Mouse (Mus musculus) intestine, embryonic 14.5 days (tissue): ENCODE data around the gene Nup188. TPM values are rescaled to one million over a fixed set of nuclear protein-coding genes. Genes with fewer than 3 reads are reported as not detected.

Experiments
- ATAC-seq: fragments of 200-750 bp; cut with Nextera tagmentation; replicated peaks from 2 replicates; pipeline ENCODE4 v1.8.0; 2017; ENCODE audit warnings: low read depth, moderate number of reproducible peaks, moderate TSS enrichment, moderate library complexity; ENCODE audit not compliant: low FRiP score, low TSS enrichment
- DNase-seq: peaks from one replicate; pipeline ENCODE4 v3.0.0-alpha.2; 2018; ENCODE audit warnings: low spot score
- H3K27ac ChIP-seq: fragments of 300-500 bp; sonication (generic); 2 replicates; pipeline ENCODE4 v1.5.1; 2014; ENCODE audit warnings: low read depth, mild to moderate bottlenecking, control low read depth
- H3K27me3 ChIP-seq: fragments of 300-500 bp; sonication (generic); replicated peaks from 2 replicates; pipeline ENCODE4 v1.6.1; 2014; ENCODE audit warnings: low read length, control low read depth; ENCODE audit not compliant: control insufficient read depth, insufficient read depth
- H3K36me3 ChIP-seq: fragments of 300-500 bp; sonication (generic); 2 replicates; pipeline ENCODE4 v1.6.1; 2014; ENCODE audit warnings: low read length, control low read depth; ENCODE audit not compliant: control insufficient read depth, insufficient read depth
- H3K4me1 ChIP-seq: fragments of 300-500 bp; sonication (generic); replicated peaks from 2 replicates; pipeline ENCODE4 v1.6.1; 2014; ENCODE audit warnings: low read length, control low read depth, mixed read lengths; ENCODE audit not compliant: control insufficient read depth, insufficient read depth
- H3K4me2 ChIP-seq: fragments of 300-500 bp; sonication (generic); 2 replicates; pipeline ENCODE4 v1.6.1; 2014; ENCODE audit warnings: low read length
- H3K4me3 ChIP-seq: fragments of 300-500 bp; sonication (generic); 2 replicates; pipeline ENCODE4 v1.5.1; 2014; ENCODE audit warnings: low read depth, low read length, control low read depth, mixed read lengths
- H3K9ac ChIP-seq: fragments of 300-500 bp; sonication (generic); 2 replicates; pipeline ENCODE4 v1.6.1; 2014; ENCODE audit warnings: mild to moderate bottlenecking, low read length
- H3K9me3 ChIP-seq: fragments of 300-500 bp; sonication (generic); 2 replicates; pipeline ENCODE4 v1.6.1; 2016; ENCODE audit warnings: low read length, control low read depth; ENCODE audit not compliant: control insufficient read depth
- WGBS: fragments of 180-500 bp; shearing (Covaris S2); extraction: QIAGEN DNeasy Blood & Tissue Kit; methylation state at CpG from one replicate; pipeline ENCODE4 v1.1.7; 2014; 5-methylcytosine and 5-hydroxymethylcytosine counted together
- polyA plus RNA-seq: library from polyadenylated mRNA; unstranded; fragments of >200 nt; fragmentation: Nextera tagmentation; extraction: Ambion mirVana; gene quantifications from 2 replicates; pipeline ENCODE4 v1.2.1, GENCODE M21; 2014

The Nup188 gene
- polyA plus RNA-seq, 1 experiment from 2014 or later = 45.2 TPM

DNA sequence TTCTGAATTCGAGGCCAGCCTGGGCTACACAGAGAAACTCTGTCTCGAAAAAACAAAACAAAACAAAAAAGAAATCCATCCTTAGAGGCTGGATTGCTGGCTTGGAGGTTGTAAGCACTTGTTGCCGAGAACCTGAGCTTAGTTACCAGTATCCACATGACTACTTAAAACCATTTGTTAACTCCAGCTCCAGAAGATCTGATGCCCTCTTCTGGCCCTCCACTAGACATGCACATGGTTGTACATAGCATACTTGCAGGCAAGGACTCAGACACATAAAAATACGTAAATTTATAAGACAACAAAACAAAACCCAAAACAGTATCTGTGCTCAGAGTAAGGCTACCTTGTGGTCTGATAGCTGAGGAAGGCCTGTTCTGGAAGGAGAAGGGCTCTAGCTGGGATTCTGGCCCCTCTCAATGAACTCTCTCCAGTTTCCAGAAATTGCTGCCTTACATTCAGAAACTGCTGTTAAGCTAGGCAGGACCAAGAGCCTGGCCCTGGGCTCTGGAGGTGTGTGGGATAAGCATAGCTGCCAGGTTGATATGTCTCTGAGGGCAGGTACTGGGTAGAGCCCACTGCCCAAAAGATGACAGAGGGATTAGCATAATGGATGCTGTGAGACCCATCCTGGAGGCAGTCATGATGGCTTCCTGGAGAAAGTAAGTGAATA lies 25.0 kb upstream of the Nup188 start:
- no peaks in the 10 kb centered on the region for H3K27me3 ChIP-seq
- H3K9me3 ChIP-seq = no peaks in the 10 kb centered on the region
- H3K27ac ChIP-seq = no peak overlapping the region
- H3K4me3 ChIP-seq = no peak overlapping the region
- DNase-seq (no peak), ATAC-seq (no peak)
- peaks cover 17% of the 10 kb centered on the region for H3K4me1 ChIP-seq
- H3K9ac ChIP-seq = no peak overlapping the region
- H3K36me3 ChIP-seq = peaks cover 83% of the 10 kb centered on the region
- no peak overlapping the region for H3K4me2 ChIP-seq
- 88% methylated on average over 4 of the region's 4 CpGs for WGBS

DNA sequence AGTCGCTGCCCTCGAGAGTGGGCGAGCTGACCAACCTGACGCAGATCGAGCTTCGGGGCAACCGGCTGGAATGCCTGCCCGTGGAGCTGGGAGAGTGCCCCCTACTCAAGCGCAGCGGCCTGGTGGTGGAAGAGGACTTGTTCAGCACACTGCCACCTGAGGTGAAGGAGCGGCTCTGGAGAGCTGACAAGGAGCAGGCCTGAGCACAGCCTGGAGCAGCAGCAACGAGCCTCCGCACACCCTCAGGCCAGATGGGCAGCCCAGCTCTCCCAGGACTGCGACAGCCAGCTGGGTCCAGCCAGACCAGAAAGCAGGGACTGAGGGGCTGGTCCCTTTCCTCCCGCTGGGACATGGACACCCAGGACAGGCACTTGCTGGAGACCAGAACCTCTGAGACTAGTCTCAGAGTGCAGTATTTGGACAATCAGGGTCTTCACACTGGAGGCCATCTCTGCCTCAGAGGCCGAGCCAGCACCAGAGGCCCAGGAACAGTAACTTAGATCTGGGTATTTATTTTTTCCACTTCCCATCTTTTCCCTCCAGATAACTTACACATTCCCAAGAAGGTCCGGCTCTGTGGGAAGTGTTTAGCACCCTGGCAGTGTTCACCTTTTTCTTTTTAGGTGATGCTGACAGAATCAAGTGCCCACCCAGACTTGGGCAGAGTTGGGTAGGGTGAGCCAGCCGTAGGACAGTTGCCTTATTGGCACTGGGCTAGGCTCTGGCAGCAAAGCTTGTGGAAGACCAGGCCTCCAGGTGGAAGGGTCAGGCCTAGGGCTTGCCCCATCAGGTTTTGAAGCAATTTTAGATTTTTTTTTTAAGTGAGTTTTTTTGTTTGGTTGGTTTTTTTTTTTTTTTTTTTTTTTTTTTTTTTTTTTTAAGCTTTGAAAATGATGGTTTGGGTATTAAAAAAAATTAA lies 24.0 kb upstream of the Nup188 start:
- Histone ChIP-seq H3K36me3 (peaks cover 73% of the 10 kb centered on the region), H3K4me2 (no peak overlapping the region), H3K4me3 (no peak overlapping the region), H3K4me1 (peaks cover 27% of the 10 kb centered on the region), H3K9ac (no peak overlapping the region), H3K9me3 (no peaks in the 10 kb centered on the region), H3K27me3 (no peaks in the 10 kb centered on the region), H3K27ac (no peak overlapping the region)
- no peak for ATAC-seq
- WGBS = 88% methylated on average over 18 of the region's 18 CpGs
- no peak for DNase-seq

DNA sequence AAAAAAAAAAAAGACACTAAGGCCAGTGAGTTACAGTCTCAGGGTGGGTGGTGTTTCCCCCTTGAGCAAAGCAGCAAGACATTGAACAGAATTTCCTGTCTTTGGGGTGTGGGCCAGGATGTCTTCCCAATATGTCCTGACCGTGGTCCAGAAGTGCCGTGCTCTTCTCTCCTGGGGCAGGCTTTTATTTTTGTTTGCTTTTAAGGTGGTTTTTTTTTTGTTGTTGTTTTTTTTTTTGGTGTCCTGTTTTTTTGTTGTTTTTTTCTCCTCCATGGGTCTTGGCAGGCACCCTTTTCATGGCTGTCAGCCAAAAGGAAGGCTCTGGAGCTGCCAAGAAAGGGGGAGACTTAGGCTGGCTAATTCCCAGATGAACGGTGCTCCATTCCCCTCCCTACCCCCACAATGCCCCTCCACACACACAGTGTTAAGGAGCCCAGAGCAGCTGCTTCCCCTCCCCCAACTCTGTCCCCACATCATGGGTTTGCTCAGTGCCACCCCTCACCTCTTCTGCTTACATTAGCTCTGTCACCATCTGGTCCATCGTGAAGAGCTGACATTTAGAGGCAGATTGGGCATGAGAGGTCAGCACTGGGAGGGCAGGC lies 23.3 kb upstream of the Nup188 start:
- no peak overlapping the region for H3K4me2 ChIP-seq
- 63% methylated on average over 4 of the region's 4 CpGs for WGBS

GRCm38 (mm10) chr2:30263811-30264210 lies 22.4 kb upstream of the Nup188 start:
- Histone ChIP-seq H3K36me3 (peaks cover 57% of the 10 kb centered on the region), H3K27ac (no peak overlapping the region), H3K9ac (no peak overlapping the region), H3K9me3 (no peaks in the 10 kb centered on the region), H3K4me1 (peaks cover 29% of the 10 kb centered on the region), H3K4me2 (no peak overlapping the region), H3K27me3 (no peaks in the 10 kb centered on the region), H3K4me3 (no peak overlapping the region)
- WGBS = 84% methylated on average over 6 of the region's 6 CpGs
- DNase-seq = no peak
- ATAC-seq = no peak

More for the DNA sequence above, 23.3 kb upstream of the Nup188 start:
- Histone ChIP-seq H3K9ac (no peak overlapping the region), H3K27me3 (no peaks in the 10 kb centered on the region), H3K4me1 (peaks cover 29% of the 10 kb centered on the region), H3K4me3 (no peak overlapping the region), H3K36me3 (peaks cover 65% of the 10 kb centered on the region), H3K9me3 (no peaks in the 10 kb centered on the region), H3K27ac (no peak overlapping the region)
- DNase-seq (no peak), ATAC-seq (no peak)

- Histone ChIP-seq H3K4me3 (no peak overlapping the region), H3K9ac (no peak overlapping the region), H3K4me1 (peaks cover 29% of the 10 kb centered on the region), H3K4me2 (no peak overlapping the region), H3K27ac (peak overlapping the region; percentile 79), H3K27me3 (no peaks in the 10 kb centered on the region), H3K36me3 (peaks cover 46% of the 10 kb centered on the region), H3K9me3 (no peaks in the 10 kb centered on the region)
- 56% methylated on average over 7 of the region's 7 CpGs for WGBS
- DNase-seq (no peak), ATAC-seq (no peak)
Measured at GRCm38 (mm10) chr2:30264671-30265519, 21.3 kb upstream of the Nup188 start.

DNA sequence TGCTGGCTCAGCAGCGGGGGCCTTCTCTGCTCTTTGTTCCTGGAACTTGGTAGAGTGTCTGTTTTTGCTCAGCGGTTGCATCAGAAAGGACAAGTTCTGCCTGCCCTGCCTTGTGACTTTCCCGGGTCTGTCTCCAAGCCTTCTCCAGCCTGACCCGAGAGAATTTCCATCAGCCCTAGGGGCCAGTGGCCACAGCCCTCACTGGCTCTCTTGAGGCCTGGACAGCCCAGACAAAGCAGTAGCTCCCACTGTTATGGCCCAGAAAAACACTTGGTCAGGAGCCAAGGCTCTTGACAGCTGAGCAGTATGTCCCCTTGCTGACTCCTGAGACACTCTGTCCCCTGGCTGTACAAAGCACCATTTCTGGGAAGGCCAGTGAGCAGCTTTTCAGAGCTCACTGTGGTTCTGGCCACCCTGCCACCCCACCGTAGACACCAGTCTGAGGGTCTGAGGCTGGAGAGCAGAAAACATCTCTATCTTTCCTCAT lies 20.4 kb upstream of the Nup188 start, which contains the start of gene Phyhd1:
Gene Phyhd1 (plus strand): TSS at position 437 of the 487 bp plus-strand sequence.
- peak; percentile 64 for DNase-seq
- 35% methylated on average over 5 of the region's 5 CpGs for WGBS
- H3K36me3 ChIP-seq = peaks cover 37% of the 10 kb centered on the region
- no peaks in the 10 kb centered on the region for H3K27me3 ChIP-seq
- H3K27ac ChIP-seq = peak within 1 kb of the TSS; percentile 79
- H3K9ac ChIP-seq = peak within 1 kb of the TSS; percentile 27
- no peaks in the 10 kb centered on the region for H3K9me3 ChIP-seq
- H3K4me2 ChIP-seq = peak within 1 kb of the TSS; percentile 46
- ATAC-seq = no peak
- peaks cover 29% of the 10 kb centered on the region for H3K4me1 ChIP-seq
- H3K4me3 ChIP-seq = peak within 1 kb of the TSS; percentile 8; the same call in 1 of the 2 replicates

GRCm38 (mm10) chr2:30266392-30266941 lies 19.7 kb upstream of the Nup188 start:
- Histone ChIP-seq H3K27ac (peak overlapping the region; percentile 79), H3K4me1 (peaks cover 29% of the 10 kb centered on the region), H3K4me3 (peak overlapping the region; percentile 8; the same call in 1 of the 2 replicates), H3K36me3 (peaks cover 30% of the 10 kb centered on the region), H3K9me3 (no peaks in the 10 kb centered on the region), H3K27me3 (no peaks in the 10 kb centered on the region), H3K4me2 (peak overlapping the region; percentile 46), H3K9ac (peak overlapping the region; percentile 22)
- DNase-seq = peak; percentile 79
- ATAC-seq = peak; percentile 69
- 11% methylated on average over 4 of the region's 4 CpGs for WGBS
